8 mouse cellular contexts compared by ENCODE assay signal in genomic region chr11:68852932-68853409, GRCm38 (mm10). TPM values are rescaled to one million over a fixed set of nuclear protein-coding genes. Genes with fewer than 3 reads are reported as not detected.
DNase-seq lines count a peak whose midpoint lies in the region; ATAC-seq lines count a peak whose summit lies in the region.

No protein-coding gene starts in this region.

- peaks cover 20% of the 10 kb centered on the region for H3K4me1 ChIP-seq in intestine, embryonic 14.5 days (replicated peaks; ENCODE audit: control insufficient read depth, insufficient read depth, low read length)

- peak overlapping the region; percentile 91 for H3K4me2 ChIP-seq in intestine, embryonic 14.5 days (ENCODE audit: low read length)

- H3K9me3 ChIP-seq in intestine, embryonic 14.5 days (ENCODE audit: control insufficient read depth, low read length), result no peaks in the 10 kb centered on the region

- no peaks in the 10 kb centered on the region for H3K27me3 ChIP-seq in intestine, embryonic 14.5 days (replicated peaks; ENCODE audit: control insufficient read depth, insufficient read depth, low read length)

- peak overlapping the region; percentile 98 for H3K27ac ChIP-seq in intestine, embryonic 14.5 days (ENCODE audit: low read depth)

- H3K4me3 ChIP-seq in intestine, embryonic 14.5 days (ENCODE audit: low read depth, low read length), result peak overlapping the region; percentile 94

- peak; percentile 100 for ATAC-seq in intestine, embryonic 14.5 days (replicated peaks; ENCODE audit: low FRiP score, low TSS enrichment, low read depth)

- WGBS in intestine, embryonic 14.5 days, result under 1% methylated on average over 42 of the region's 42 CpGs

- no peaks in the 10 kb centered on the region for H3K36me3 ChIP-seq in intestine, embryonic 14.5 days (ENCODE audit: control insufficient read depth, insufficient read depth, low read length)

- H3K9ac ChIP-seq in intestine, embryonic 14.5 days (ENCODE audit: low read length), result peak overlapping the region; percentile 88

- peak; percentile 99 for DNase-seq in adipocyte (ENCODE audit: low spot score)
- DNase-seq in embryo, embryonic 10 days (ENCODE audit: low spot score), result peak; percentile 100
- peak; percentile 100 for DNase-seq in gastrocnemius, postnatal 14 days
- DNase-seq in intestine, embryonic 14.5 days (ENCODE audit: low spot score), result peak; percentile 99
- peak; percentile 99 to 100 for DNase-seq in left cerebral cortex, postnatal 14 days (ENCODE audit: low spot score in 2 of 2)
- DNase-seq in mesoderm, embryonic 11.5 days (ENCODE audit: low read depth, low spot score), result peak; percentile 100
- peak; percentile 99 for DNase-seq in right cerebral cortex, postnatal 36 days (ENCODE audit: low spot score in 2 of 2)
- peak; percentile 100 for DNase-seq in yolk sac, embryonic 10.5 days (ENCODE audit: low spot score)

- intact Hi-C loops in gastrocnemius, postnatal 14 days (cut with DNase I; ENCODE audit: low total_unique reads), result no loop called here
- intact Hi-C loops in left cerebral cortex, postnatal 14 days (cut with DNase I), result no loop called here

RNA-seq across cellular contexts. Expression of gene Ndel1, which starts 18.7 kb away (rescaled TPM):
- 10 to 100 TPM; 54.3 to 61.1 TPM for total RNA-seq in gastrocnemius, postnatal 14 days (2021)
- polyA plus RNA-seq in intestine, embryonic 14.5 days (2014; fragmentation: Nextera tagmentation; extraction: Ambion mirVana), result 60.0 and 60.3 TPM in 2 replicates
- total RNA-seq in left cerebral cortex, postnatal 14 days (2021), result 10 to 100 TPM; 96.7 to 99.5 TPM

RNA-seq across cellular contexts. Expression of gene Rnf222, which starts 35.4 kb away (rescaled TPM):
- total RNA-seq in gastrocnemius, postnatal 14 days (2021), result not detected
- polyA plus RNA-seq in intestine, embryonic 14.5 days (2014; fragmentation: Nextera tagmentation; extraction: Ambion mirVana), result 0.07 and 0.11 TPM in 2 replicates
- not detected for total RNA-seq in left cerebral cortex, postnatal 14 days (2021)

RNA-seq across cellular contexts. Expression of gene Rpl26, which starts 48.4 kb away (rescaled TPM):
- 100 to 1,000 TPM; 791 to 878 TPM for total RNA-seq in gastrocnemius, postnatal 14 days (2021)
- polyA plus RNA-seq in intestine, embryonic 14.5 days (2014; fragmentation: Nextera tagmentation; extraction: Ambion mirVana), result 1,271 and 1,334 TPM in 2 replicates
- 100 to 1,000 TPM; 597 to 631 TPM for total RNA-seq in left cerebral cortex, postnatal 14 days (2021)

Comparison
In these comparisons a context has a peak if more than half of its experiments do, and no peak if none do; other contexts are left out.
1. Peak in every context shown above with its lines: DNase-seq, ATAC-seq, H3K4me3 ChIP-seq and H3K27ac ChIP-seq.